Mouse (Mus musculus) liver, postnatal 0 days (tissue): ENCODE measurements at regions not wholly inside any gene's neighbourhood (a gene's known extent, or its start where the extent isn't known, plus 50 kb on each side); places are given as distances from the start of the nearest gene placed in this dataset.

Source experiments
- ATAC-seq: fragments of 200-750 bp; cut with Nextera tagmentation; 2 replicates; pipeline ENCODE4 v1.8.0; 2017; ENCODE audit warnings: mild to moderate bottlenecking, moderate library complexity
- DNase-seq: peaks from one replicate; pipeline ENCODE4 v3.0.0-alpha.2; 2016
- H3K27ac ChIP-seq: fragments of 300-500 bp; sonication (generic); 2 replicates; pipeline ENCODE4 v1.5.1; 2014; ENCODE audit warnings: antibody characterized with exemption, moderate library complexity, mild to moderate bottlenecking, low read depth
- H3K27me3 ChIP-seq: fragments of 300-500 bp; sonication (generic); 2 replicates; pipeline ENCODE4 v1.6.1; 2014; ENCODE audit warnings: low read length, control low read depth, mixed read lengths; ENCODE audit not compliant: insufficient read depth
- H3K36me3 ChIP-seq: fragments of 300-500 bp; sonication (generic); replicated peaks from 2 replicates; pipeline ENCODE4 v1.6.1; 2014; ENCODE audit warnings: mild to moderate bottlenecking, control low read depth, low read length, moderate library complexity, mixed read lengths; ENCODE audit not compliant: insufficient read depth
- H3K4me1 ChIP-seq: fragments of 300-500 bp; sonication (generic); 2 replicates; pipeline ENCODE4 v1.6.1; 2014; ENCODE audit warnings: antibody characterized with exemption, mild to moderate bottlenecking, control low read depth; ENCODE audit not compliant: insufficient read depth
- H3K4me2 ChIP-seq: fragments of 300-500 bp; sonication (generic); 2 replicates; pipeline ENCODE4 v1.6.1; 2014; ENCODE audit warnings: low read depth, mild to moderate bottlenecking, low read length, moderate library complexity, mixed read lengths
- H3K4me3 ChIP-seq: fragments of 300-500 bp; sonication (generic); 2 replicates; pipeline ENCODE4 v1.5.1; 2014; ENCODE audit warnings: low read depth, low read length
- H3K9ac ChIP-seq: fragments of 300-500 bp; sonication (generic); replicated peaks from 2 replicates; pipeline ENCODE4 v1.6.1; 2014; ENCODE audit warnings: mild to moderate bottlenecking, moderate library complexity
- H3K9me3 ChIP-seq: fragments of 300-500 bp; sonication (generic); 2 replicates; pipeline ENCODE4 v1.6.1; 2016; ENCODE audit warnings: mild to moderate bottlenecking, control low read depth, low read length, mixed read lengths
- CTCF ChIP-seq: sonication (generic); IDR thresholded peaks from 2 replicates; pipeline ENCODE4 v1.5.1; 2016; ENCODE audit warnings: antibody characterized with exemption, low read depth
- EP300 ChIP-seq: IDR thresholded peaks from 2 replicates; pipeline ENCODE4 v1.6.1; 2016; ENCODE audit warnings: antibody characterized with exemption, low read depth, mild to moderate bottlenecking
- WGBS: fragments of 180-500 bp; shearing (Covaris S2); extraction: QIAGEN DNeasy Blood & Tissue Kit; methylation state at CpG from one replicate; pipeline ENCODE4 v1.1.7; 2014; ENCODE audit not compliant: insufficient replicate concordance; 5-methylcytosine and 5-hydroxymethylcytosine counted together

DNA sequence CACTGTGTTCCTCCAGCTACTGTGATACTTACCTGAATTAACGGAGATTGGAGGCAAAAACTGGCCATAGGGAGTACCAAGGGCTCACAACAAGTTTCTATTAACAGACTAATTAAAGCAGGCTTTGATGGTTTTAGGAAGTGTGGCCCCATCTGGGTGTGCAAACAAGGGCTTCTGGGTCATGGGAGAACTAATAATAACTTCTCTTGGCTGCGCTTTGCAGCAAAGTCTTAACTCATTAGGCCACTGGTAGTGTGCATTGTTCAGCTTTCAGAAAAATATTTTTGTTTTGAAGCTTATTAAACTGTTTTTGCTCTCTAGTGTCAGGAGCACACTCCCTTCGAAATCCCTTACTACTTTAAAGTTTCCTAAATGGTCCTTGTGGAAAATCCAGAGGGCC is 110.4 kb upstream of the Nxt1 start:
- Histone ChIP-seq H3K36me3 (no peaks in the 10 kb centered on the region), H3K4me3 (no peak overlapping the region), H3K27me3 (no peaks in the 10 kb centered on the region), H3K4me1 (peaks cover 10% of the 10 kb centered on the region; the same call in 1 of the 2 replicates), H3K9ac (no peak overlapping the region), H3K9me3 (no peaks in the 10 kb centered on the region), H3K27ac (peak overlapping the region; percentile 71; the same call in 1 of the 2 replicates), H3K4me2 (no peak overlapping the region)
- ATAC-seq (no peak), DNase-seq (no peak)
- 50% methylated on average over 3 of the region's 3 CpGs for WGBS
- TF ChIP-seq EP300 (no peak), CTCF (no peak)

DNA sequence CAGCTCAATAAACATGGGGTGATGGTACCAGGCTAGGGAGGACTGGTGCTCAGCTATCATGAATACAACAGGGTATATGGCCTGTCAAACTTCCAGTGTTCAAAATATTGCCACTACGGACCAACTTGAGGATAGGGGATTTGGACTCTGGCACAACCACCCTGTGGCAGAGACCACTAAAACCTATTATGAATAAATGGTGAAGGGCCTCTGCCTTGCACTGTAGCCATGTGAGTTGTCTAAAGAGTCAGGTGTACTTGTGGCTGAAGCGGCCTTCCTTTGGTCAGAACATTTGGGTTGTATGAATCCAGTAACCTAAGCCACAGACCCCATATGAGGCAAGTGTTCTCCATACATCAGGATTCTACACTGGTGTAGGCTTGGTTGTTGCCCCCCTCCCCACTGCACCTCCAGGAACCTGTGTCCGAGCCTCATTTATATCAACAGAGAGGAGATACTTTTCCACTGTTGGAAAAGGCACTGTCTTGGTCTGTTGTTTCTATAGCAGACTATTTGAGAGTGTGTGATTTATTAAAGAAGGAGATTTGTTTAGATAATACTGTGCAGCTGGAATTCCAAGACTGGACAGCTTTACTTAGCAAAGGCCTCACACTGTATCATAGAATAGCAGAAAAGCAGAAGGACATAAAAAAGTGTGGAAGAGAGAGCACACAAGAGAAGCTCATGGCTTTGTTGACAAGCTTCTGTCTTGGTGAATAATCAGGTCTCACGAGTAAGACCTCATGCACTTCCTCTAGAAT is 112.2 kb upstream of the Nxt1 start:
- TF ChIP-seq CTCF (no peak), EP300 (no peak)
- H3K4me3 ChIP-seq = no peak overlapping the region
- no peaks in the 10 kb centered on the region for H3K9me3 ChIP-seq
- WGBS = 63% methylated on average over 4 of the region's 4 CpGs
- peaks cover 6% of the 10 kb centered on the region; the same call in 1 of the 2 replicates for H3K4me1 ChIP-seq
- H3K36me3 ChIP-seq = no peaks in the 10 kb centered on the region
- H3K27me3 ChIP-seq = no peaks in the 10 kb centered on the region
- no peak overlapping the region for H3K27ac ChIP-seq
- no peak for DNase-seq
- no peak overlapping the region for H3K4me2 ChIP-seq
- H3K9ac ChIP-seq = no peak overlapping the region
- ATAC-seq = no peak

DNA sequence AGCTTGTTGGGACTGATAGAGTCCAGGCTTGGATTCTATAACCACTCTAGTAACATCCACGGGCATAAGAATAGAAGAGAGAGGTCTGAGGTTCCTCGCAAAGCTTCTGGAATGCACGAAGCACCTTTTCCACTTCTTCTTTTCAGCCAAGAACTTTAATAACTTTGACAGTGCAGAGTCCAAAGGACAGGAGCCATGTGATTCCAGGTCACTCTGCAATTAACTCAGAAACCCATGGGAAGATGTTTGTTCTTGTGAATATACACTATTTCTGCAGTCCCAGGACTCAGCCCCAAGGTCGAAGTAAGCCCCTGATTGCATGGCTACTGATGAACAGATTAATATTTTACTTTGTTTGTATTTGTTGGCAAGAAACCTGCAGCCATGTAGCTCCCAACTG is 113.0 kb upstream of the Nxt1 start:
- H3K27ac ChIP-seq = no peak overlapping the region
- H3K36me3 ChIP-seq = no peaks in the 10 kb centered on the region
- DNase-seq (no peak), ATAC-seq (no peak)
- no peak overlapping the region for H3K9ac ChIP-seq
- H3K4me2 ChIP-seq = no peak overlapping the region
- no peak overlapping the region for H3K4me3 ChIP-seq
- no peaks in the 10 kb centered on the region for H3K9me3 ChIP-seq
- H3K27me3 ChIP-seq = no peaks in the 10 kb centered on the region
- 65% methylated on average over 4 of the region's 4 CpGs for WGBS
- peaks cover 6% of the 10 kb centered on the region; the same call in 1 of the 2 replicates for H3K4me1 ChIP-seq
- TF ChIP-seq EP300 = no peak
- TF ChIP-seq CTCF = no peak

DNA sequence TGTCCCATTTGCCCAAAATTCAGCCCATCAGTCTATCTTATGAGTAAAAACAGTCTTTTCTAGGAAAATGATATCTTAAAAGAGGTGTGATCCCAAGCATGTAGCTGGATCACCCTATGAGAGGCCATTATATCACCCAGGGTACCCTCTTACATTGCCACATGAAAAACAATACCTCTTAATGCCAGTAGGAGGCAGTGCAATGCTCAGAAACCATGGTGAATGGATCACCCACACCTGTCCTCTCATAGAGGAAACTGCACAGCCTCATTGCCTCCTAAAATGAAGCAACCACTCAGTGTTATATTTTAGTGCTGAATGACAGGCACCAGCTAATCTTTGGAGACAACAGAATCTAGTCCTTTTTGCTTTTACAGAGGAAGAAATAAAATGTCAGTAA is 114.0 kb upstream of the Nxt1 start:
- H3K9me3 ChIP-seq = no peaks in the 10 kb centered on the region
- H3K4me3 ChIP-seq = no peak overlapping the region
- DNase-seq (no peak), ATAC-seq (no peak)
- no peaks in the 10 kb centered on the region for H3K27me3 ChIP-seq
- peaks cover 2% of the 10 kb centered on the region; the same call in 1 of the 2 replicates for H3K4me1 ChIP-seq
- H3K27ac ChIP-seq = no peak overlapping the region
- no peaks in the 10 kb centered on the region for H3K36me3 ChIP-seq
- no peak overlapping the region for H3K9ac ChIP-seq
- no peak for TF ChIP-seq EP300
- peak; percentile 71 for TF ChIP-seq CTCF
- H3K4me2 ChIP-seq = no peak overlapping the region

DNA sequence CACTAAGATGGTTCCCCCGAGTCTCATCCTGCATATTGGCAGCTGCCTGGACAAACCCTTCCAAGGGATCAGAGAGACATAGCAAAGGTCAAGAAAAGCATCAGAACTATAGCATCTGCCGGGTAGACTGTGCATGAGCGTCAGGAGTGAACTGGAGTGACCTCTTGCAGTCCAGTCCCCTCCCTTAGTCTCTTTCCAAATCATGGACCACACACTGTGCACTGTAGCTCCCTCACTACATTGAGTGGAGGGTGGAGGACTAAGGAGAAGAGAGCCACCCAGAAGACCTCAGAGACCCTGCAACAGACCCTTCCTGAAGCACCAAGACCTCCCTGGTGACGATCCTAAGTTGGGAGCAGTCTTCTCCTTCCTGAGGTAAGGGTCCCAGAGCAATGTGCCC is 107.8 kb upstream of the Cd93 start:
- no peaks in the 10 kb centered on the region for H3K27me3 ChIP-seq
- H3K9ac ChIP-seq = no peak overlapping the region
- no peak for TF ChIP-seq CTCF
- no peak for TF ChIP-seq EP300
- H3K4me3 ChIP-seq = no peak overlapping the region
- no peaks in the 10 kb centered on the region for H3K4me1 ChIP-seq
- DNase-seq (no peak), ATAC-seq (no peak)
- H3K27ac ChIP-seq = no peak overlapping the region
- H3K4me2 ChIP-seq = no peak overlapping the region
- WGBS = 66% methylated on average over 4 of the region's 4 CpGs
- H3K9me3 ChIP-seq = no peaks in the 10 kb centered on the region
- H3K36me3 ChIP-seq = no peaks in the 10 kb centered on the region

DNA sequence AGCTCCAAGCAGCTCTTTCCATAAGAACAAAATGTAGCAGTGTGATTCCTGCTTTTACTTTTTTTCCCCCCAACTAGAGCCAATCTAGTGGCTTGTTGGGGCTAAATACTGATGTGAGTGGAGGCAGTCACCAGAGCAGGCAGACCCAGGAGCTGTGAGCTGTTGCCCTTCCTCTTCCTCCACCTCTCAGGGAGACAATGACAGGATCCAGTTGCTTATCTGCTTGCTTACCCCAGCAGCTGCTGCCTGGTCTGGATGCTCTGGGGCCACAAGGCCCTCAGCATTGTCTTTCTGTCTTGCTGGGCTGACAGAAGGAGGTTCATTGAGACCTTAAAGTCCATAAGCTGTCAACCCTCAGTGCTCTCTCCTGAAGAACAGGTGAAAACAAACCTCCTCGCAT is 106.3 kb upstream of the Cd93 start:
- Histone ChIP-seq H3K27me3 (no peaks in the 10 kb centered on the region), H3K36me3 (no peaks in the 10 kb centered on the region), H3K27ac (no peak overlapping the region), H3K9me3 (no peaks in the 10 kb centered on the region), H3K4me1 (no peaks in the 10 kb centered on the region), H3K4me2 (no peak overlapping the region), H3K4me3 (no peak overlapping the region), H3K9ac (no peak overlapping the region)
- no peak for TF ChIP-seq CTCF
- TF ChIP-seq EP300 = no peak
- ATAC-seq = no peak
- no peak for DNase-seq
- WGBS = 63% methylated on average over 1 of the region's 1 CpGs
